Mouse (Mus musculus) CH12.LX (cell line): ENCODE data around the gene Gstm6.
"Not testable (repeated sequence)": the region's sequence is repeated elsewhere in the genome, so short reads cannot be mapped to it uniquely, and the experiment has no call there.

Experiments used
- BHLHE40 ChIP-seq: IDR thresholded peaks from 2 replicates; pipeline ENCODE4 v1.6.1; 2011; ENCODE audit warnings: mild to moderate bottlenecking, low read depth, low read length, improper control_type of control experiment
- CTCF ChIP-seq, 2 experiments: IDR thresholded peaks in 1 of 2; conservative IDR thresholded peaks in 1 of 2; 2 replicates each; pipeline ENCODE4 v1.5.1; 2011 to 2012; ENCODE audit warnings: low read depth in 2 of 2, low read length in 2 of 2, improper control_type of control experiment in 1 of 2, inconsistent platforms in 1 of 2, mild to moderate bottlenecking in 1 of 2, moderate library complexity in 1 of 2
- E2F4 ChIP-seq: IDR thresholded peaks from 2 replicates; pipeline ENCODE4 v1.6.1; 2011; ENCODE audit warnings: low read depth, low read length, improper control_type of control experiment; ENCODE audit not compliant: insufficient replicate concordance
- EP300 ChIP-seq: IDR thresholded peaks from 2 replicates; pipeline ENCODE4 v1.6.1; 2011; ENCODE audit warnings: low read length, improper control_type of control experiment
- MAX ChIP-seq: IDR thresholded peaks from 2 replicates; pipeline ENCODE4 v1.6.1; 2011; ENCODE audit warnings: low read length, improper control_type of control experiment
- NRF1 ChIP-seq: IDR thresholded peaks from 2 replicates; pipeline ENCODE4 v1.6.1; 2014; ENCODE audit warnings: low read depth, mild to moderate bottlenecking, inconsistent platforms, low read length, improper control_type of control experiment, moderate library complexity
- POLR2A ChIP-seq: IDR thresholded peaks from 2 replicates; pipeline ENCODE4 v1.6.1; 2011; ENCODE audit warnings: low read depth, mild to moderate bottlenecking, improper control_type of control experiment, low read length
- POLR2AphosphoS2 ChIP-seq: IDR thresholded peaks from 2 replicates; pipeline ENCODE4 v1.6.1; 2011; ENCODE audit warnings: low read depth, low read length, improper control_type of control experiment
- SIN3A ChIP-seq: IDR thresholded peaks from 2 replicates; pipeline ENCODE4 v1.6.1; 2012; ENCODE audit warnings: low read length, improper control_type of control experiment, inconsistent platforms
- UBTF ChIP-seq: IDR thresholded peaks from 2 replicates; pipeline ENCODE4 v1.6.1; 2012; ENCODE audit warnings: low read depth, mild to moderate bottlenecking, inconsistent platforms, low read length, improper control_type of control experiment, moderate library complexity
- USF1 ChIP-seq: IDR thresholded peaks from 2 replicates; pipeline ENCODE4 v1.6.1; 2014; ENCODE audit warnings: low read depth, mild to moderate bottlenecking, inconsistent platforms, low read length, improper control_type of control experiment
- USF2 ChIP-seq: conservative IDR thresholded peaks from 2 replicates; pipeline ENCODE4 v1.6.1; 2011; ENCODE audit warnings: low read depth, low read length, improper control_type of control experiment
- ZMIZ1 ChIP-seq: IDR thresholded peaks from 2 replicates; pipeline ENCODE4 v1.6.1; 2012; ENCODE audit warnings: low read depth, mild to moderate bottlenecking, inconsistent platforms, low read length, improper control_type of control experiment

DNA sequence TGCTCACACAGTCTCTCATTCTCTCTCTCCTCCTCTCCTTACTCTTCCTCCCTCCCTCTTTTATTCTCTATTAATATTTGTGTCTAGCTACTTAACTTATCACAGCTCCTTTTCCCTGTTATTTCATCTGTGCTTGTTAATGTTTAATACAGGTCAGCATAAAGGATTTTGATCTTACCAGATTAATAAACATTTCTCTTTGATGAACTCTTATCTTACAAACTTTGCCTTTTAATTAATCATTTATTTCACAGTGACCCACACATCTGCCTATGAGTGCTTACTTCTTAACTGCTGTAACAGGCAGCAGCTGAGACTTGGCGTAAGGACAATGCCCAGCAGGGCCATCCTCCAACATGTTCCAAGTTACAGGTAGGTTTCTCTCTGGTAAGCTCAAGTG, 5.9 kb upstream of the Gstm6 start:
- TF ChIP-seq POLR2AphosphoS2; USF2; CTCF (conservative IDR thresholded peaks at IDR 0.05 in 1 of 2, IDR thresholded peaks at IDR 0.05 in 1 of 2; ENCODE audit: low read depth in 2 of 2, low read length in 2 of 2); UBTF; POLR2A; BHLHE40; SIN3A; NRF1; EP300; ZMIZ1; MAX; USF1; E2F4: not testable (repeated sequence)
